Mouse (Mus musculus) ovary, postnatal 14 days (tissue): ENCODE measurements around the gene Tln2.

Source experiments
- DNase-seq: peaks from one replicate; pipeline ENCODE4 v3.0.0; 2022; ENCODE audit warnings: low spot score

Tln2 gene

GRCm38 (mm10) chr9:67545794-67546193 is 13.7 kb downstream of the Tln2 start:
- DNase-seq = no peak

GRCm38 (mm10) chr9:67544783-67545182 is 14.7 kb downstream of the Tln2 start:
- no peak for DNase-seq

- DNase-seq = no peak
Measured at GRCm38 (mm10) chr9:67541948-67542347, 17.6 kb downstream of the Tln2 start.

- no peak for DNase-seq
Measured at GRCm38 (mm10) chr9:67539776-67540706, 19.5 kb downstream of the Tln2 start.

- DNase-seq = no peak
Measured at GRCm38 (mm10) chr9:67534420-67534819, 25.1 kb downstream of the Tln2 start.

- no peak for DNase-seq
Measured at GRCm38 (mm10) chr9:67533260-67533659, 26.2 kb downstream of the Tln2 start.

- DNase-seq = no peak
Measured at GRCm38 (mm10) chr9:67532631-67533030, 26.9 kb downstream of the Tln2 start.

GRCm38 (mm10) chr9:67529600-67529999 is 29.9 kb downstream of the Tln2 start:
- DNase-seq = no peak

GRCm38 (mm10) chr9:67527726-67528125 is 31.8 kb downstream of the Tln2 start:
- no peak for DNase-seq

- no peak for DNase-seq
Measured at GRCm38 (mm10) chr9:67521736-67522135, 37.8 kb downstream of the Tln2 start.

- no peak for DNase-seq
Measured at GRCm38 (mm10) chr9:67509510-67509909, 50.0 kb downstream of the Tln2 start.

GRCm38 (mm10) chr9:67504669-67505260 is 54.7 kb downstream of the Tln2 start:
- no peak for DNase-seq

- DNase-seq = no peak
Measured at GRCm38 (mm10) chr9:67501801-67502200, 57.7 kb downstream of the Tln2 start.

- DNase-seq = peak; percentile 7
Measured at GRCm38 (mm10) chr9:67496368-67496767, 63.1 kb downstream of the Tln2 start.

- no peak for DNase-seq
Measured at GRCm38 (mm10) chr9:67495350-67495749, 64.2 kb downstream of the Tln2 start.

GRCm38 (mm10) chr9:67493876-67494552 is 65.5 kb downstream of the Tln2 start:
- DNase-seq = no peak

GRCm38 (mm10) chr9:67489370-67489769 is 70.1 kb downstream of the Tln2 start:
- no peak for DNase-seq

- DNase-seq = no peak
Measured at GRCm38 (mm10) chr9:67486621-67487020, 72.9 kb downstream of the Tln2 start.

GRCm38 (mm10) chr9:67485169-67486072 is 74.1 kb downstream of the Tln2 start:
- DNase-seq = no peak

GRCm38 (mm10) chr9:67482277-67482676 is 77.2 kb downstream of the Tln2 start:
- no peak for DNase-seq

- no peak for DNase-seq
Measured at GRCm38 (mm10) chr9:67481851-67482250, 77.7 kb downstream of the Tln2 start.

GRCm38 (mm10) chr9:67477445-67477844 is 82.1 kb downstream of the Tln2 start:
- DNase-seq = no peak
